Mouse (Mus musculus) liver, adult 2 months (tissue): ENCODE measurements around the gene Gm20388.

Experiments
- CTCF ChIP-seq: fragments of 200-500 bp; IDR thresholded peaks from 2 replicates; pipeline ENCODE4 v1.5.1; 2011; ENCODE audit warnings: low read depth, low read length, control low read depth
- POLR2A ChIP-seq: fragments of 200-500 bp; IDR thresholded peaks from 2 replicates; pipeline ENCODE4 v1.6.1; 2011; ENCODE audit warnings: low read length, control low read depth; ENCODE audit not compliant: insufficient read depth; ENCODE audit errors: extremely low read depth

DNA sequence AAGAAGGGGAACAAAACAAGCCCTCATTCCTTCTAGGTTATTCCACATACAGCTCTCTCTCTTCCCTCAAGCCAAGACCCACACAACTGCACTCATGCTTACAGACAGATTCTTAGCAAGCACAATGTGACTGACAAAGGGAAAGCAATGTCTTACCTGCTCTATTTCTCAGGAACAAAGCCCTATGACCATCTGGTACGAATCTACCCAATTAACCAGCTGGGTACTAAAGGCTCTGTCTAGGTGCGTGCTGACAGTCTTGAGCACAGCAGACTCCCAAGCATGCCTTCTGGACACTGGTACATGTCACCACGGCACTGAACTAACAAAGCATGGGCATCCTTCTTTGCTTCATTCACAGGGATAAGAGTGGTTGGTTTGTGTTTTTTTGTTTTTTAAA lies 3027.5 kb downstream of the Gm20388 start:
- TF ChIP-seq POLR2A = no peak
- TF ChIP-seq CTCF = no peak
